Mouse (Mus musculus): ENCODE results near the gene Stk25.

Gene Stk25

DNA sequence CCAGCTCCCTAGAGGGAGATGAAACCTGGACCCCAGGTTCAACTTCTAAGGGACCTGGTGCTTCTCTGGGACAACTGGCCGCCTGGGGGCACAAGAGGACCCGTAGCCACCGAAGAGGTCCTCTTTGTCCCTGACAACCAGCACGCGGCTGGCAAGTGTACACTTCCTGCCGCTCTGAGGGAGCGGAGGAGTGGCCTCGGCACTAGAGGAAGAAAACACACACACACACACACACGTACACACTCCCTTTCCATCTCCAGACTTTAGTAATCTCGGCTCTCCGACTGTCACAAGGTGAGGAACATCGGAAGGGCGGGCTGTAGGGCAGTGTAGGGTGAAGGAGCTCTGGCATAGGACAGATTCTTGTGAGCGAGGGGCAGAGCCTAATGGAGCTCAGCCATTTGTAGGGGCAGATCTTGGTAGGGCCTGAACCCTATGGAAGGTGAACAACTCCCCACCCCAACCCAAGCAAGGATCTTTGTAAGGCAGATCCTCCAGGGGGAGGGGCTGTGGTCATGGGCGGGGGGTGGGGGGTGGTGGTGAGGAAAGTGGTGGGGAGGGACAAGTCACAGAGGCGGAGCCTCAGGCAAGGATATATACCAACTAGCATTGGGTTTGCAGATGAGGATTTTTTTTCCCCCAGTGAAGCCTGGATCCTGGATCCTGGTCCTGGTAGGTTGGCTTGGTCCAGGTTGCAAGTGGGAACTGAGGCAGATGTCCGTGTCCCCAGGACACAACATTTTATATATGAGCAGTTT, 10.5 kb upstream of the Stk25 start:
- DNase-seq = peak; percentile 87

DNA sequence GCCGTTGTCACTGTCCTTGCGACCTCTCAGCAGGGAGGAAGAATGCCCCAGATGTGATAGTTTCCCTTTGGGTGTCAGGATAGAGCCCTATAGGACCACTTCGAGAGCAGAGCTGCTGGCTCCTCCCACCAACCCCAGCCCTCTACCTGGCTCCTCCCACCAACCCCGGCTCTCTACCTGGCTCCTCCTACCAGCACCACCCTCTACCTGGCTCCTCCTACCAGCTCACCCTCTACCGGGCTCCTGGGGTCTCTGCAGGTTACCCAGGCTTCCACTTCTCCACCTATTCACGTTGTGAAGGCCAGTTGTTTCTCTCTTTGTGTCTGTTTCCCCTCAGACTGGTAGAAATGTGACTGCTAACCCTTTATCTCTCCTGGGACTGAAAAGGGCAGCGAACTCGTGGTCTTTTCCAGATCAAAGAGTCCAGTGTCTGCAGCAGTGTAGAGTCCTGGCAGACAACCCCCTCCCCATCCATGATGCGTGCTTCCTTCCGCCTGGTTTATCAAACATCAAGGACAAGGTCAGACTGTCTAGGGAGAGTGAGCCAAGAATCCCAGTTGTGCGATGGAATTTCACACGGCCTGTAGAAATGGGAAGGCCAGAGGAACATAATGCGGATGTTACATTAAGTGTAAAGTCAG, 9.4 kb upstream of the Stk25 start:
- DNase-seq = peak; percentile 25

DNA sequence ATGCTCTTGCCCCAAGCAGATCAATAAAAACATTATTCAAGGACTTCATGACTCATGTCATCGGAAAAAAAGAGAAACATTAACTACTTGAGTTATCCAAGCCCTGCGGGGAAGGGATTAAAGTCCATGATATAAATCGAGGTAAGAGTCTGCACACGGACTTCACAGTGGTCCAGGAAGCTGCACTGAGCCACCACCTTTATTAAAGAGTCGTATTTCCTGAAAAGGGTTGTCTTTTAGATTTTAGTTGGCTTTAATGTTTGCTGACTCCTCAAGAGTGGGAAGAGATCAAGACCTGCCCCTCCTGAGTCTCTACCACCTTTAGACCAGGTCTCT, 1.5 kb downstream of the Stk25 start:
- no peak for DNase-seq

DNA sequence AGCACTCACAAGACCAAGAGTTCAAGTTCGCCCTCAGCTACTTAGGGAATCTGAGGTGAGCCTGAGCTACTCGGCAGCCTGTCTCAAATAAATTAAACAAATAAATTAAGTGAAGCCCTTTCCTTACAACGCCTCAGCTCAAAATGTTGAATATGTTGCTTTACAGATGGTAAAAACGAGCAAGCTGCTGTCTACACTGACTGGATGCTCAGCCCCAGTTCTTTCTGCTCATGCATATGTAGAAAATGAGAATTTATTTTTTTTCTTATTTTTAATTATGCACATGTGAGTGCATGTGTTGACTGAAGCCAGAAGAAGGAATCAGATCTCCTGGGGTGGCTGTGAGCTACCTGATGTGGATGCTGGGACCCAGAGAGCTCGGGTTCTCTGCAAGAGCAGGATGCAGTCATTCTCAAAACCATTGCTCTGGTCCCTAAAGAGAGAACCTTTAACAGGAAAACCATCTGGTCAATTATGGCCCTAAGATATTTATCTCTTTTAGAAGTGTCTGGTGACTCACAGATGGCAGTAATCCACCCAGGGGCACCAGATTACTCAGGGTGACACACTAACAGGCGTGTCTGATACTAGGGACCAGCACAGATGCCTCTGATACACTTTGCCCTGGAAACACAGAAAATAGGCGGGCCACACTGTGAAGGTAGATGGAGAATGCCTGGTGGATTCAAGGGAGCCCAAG, 2.0 kb downstream of the Stk25 start:
- DNase-seq = no peak

DNA sequence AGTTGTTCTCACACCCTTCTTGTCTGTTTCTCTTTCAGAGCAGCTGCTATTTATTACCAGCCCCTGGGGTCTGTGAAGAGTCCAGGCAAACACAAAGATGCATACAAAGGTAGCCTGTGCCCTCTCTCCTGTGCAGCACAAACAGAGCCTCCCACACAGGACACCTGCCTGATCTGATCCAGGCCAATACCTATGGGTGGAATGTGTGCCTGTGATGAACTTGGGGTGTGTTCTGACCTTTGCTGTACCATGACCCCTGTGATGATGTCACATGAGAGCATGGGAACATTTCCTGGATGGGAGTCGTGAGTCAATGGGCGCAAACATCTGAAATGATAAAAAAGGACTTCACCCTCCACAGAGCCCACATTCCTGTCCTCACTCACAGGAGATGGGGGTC, 3.7 kb downstream of the Stk25 start:
- no peak for DNase-seq

DNA sequence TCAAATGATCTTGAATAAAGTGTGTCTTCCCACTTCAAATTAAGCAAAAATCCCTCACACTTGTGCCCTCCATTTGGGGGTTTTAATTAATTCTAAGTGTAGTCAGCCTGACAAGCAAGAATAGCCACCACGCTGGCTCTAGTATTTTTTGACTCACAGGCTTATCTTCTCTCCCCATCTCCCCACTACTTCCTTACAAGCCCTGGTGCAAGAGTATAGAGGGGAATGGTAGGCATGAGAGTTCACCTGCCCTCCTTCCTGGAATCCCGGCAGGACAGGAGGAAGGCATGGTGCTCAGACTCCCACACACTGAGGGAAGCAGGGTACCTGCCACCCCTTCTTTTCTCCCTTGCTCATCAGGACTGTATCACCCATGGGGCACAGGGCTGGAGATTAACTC, 4.2 kb downstream of the Stk25 start:
- no peak for DNase-seq

DNA sequence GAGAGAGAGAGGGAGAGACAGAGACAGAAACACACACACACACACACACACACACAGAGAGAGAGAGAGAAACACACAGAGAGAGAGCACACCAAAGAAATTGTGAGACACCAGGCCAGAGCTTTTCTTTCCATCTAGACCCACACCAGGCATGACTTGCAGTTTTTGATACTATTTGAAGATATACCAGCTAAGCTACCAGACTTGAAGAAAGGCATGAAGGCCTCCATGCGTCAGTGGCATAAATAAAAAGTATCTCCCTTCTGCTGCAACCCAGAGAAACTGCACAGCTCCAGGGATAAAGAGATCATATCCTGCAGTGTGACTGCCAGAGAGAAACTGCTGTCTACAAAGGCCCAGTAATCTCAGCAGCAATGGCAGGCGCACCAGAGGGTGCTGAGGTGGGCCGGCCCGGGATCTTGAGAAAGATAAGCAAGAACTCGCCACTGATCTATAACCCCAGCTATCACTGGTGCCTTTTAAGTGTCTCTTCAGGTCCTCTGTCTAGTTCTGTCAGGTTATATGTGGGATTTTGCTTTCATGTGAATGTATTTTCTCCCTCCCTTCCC, 8.8 kb downstream of the Stk25 start:
- no peak for DNase-seq

DNA sequence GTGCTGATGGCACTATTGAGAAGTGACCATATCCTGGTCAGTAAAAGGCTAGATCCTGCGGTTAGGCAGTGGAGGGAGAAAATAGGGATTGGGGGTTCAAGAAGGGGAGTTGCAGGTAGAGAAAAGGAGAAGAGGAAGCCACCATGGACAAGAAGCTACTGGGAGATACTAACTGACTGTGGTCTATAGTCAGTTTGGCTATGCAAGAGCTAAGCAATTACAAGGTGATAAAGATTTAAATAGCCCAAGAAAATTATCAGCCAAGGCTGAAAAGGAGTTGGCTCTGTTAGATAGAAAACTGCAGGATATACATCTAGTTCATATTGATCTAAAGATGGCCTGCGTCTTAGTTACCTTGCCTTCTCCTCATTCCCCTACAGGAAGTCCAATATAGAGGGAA, 15.8 kb downstream of the Stk25 start:
- DNase-seq = no peak

DNA sequence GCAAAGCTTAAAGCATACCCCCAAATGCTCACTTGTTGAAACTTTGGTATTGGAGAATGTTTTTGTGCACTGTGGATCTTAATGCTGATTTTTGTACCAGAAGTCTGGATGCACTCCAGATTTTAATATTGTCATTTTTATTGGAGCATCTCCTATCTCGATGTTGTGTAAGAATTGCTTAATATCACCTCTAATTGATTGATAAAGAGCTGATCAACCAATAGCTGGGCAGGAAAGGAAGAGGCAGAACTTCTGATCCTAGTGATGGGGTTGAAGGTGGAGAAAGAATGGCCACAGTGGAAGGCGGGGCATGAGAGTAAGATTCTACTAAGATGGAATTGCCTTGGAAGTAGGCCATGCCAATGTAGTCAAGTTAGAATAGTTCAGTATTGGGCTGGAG, 16.5 kb downstream of the Stk25 start:
- DNase-seq = no peak

DNA sequence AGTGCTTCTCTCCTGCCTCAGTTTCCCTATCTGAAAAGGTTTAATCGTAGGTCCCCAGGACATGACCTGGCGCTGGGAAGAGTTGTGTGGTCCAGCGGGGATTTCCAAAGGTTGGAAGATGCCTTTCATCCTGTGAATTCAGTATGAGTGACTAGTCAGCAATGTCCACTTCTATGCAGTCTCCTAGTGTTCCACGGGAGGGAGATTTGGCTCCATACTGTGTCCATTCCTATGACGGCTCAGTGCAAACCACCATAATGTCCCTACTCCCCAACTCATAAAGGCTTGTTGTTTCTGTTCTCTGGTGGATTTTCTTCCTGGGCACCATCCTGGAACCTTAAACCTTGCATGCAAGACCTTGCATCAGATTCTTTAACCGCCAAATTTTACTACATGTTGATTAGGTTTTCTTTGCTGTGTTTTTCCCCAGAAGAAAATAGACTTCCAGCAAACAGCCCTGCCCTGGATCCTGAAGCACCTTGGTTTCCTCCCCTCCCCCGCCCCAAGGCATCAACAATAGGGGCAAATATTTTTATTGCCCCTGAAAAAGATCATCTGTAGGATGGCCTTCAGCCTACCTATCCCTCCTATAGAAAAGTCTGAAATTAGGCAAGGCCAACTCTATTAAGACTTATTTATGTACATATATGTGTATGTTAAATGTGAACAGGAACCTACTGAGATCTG, 22.1 kb downstream of the Stk25 start:
- DNase-seq = no peak

DNA sequence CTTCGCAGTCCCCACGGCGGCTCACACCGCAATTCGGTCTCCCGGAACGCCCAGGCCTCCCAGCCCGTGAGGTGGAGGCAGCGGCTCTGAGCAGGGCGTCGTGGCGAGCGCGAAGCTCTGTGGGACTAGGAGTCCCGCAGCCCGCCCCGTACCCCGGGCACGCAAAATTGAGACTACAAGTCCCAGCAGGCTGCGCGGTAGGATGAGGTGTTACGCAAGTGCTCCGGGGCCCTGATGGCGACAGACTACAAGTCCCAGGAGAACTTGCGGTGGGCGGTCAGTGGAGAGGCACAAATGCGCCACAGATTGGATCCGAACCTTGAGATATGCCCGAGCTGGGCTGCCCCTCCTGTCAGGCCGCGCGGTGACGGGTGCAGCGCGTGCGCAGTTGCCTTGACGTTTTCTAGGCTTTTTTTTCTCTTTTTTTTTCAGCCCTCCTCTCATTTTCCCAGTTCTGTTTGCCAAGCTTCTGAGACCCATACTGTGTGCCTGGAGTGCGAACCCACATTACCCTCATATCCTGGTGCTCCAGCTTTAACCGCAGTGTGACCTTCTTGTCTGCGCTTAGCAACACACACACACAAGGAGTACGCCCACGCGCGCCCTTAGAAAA, 22.8 kb downstream of the Stk25 start:
- DNase-seq = peak; percentile 98

DNA sequence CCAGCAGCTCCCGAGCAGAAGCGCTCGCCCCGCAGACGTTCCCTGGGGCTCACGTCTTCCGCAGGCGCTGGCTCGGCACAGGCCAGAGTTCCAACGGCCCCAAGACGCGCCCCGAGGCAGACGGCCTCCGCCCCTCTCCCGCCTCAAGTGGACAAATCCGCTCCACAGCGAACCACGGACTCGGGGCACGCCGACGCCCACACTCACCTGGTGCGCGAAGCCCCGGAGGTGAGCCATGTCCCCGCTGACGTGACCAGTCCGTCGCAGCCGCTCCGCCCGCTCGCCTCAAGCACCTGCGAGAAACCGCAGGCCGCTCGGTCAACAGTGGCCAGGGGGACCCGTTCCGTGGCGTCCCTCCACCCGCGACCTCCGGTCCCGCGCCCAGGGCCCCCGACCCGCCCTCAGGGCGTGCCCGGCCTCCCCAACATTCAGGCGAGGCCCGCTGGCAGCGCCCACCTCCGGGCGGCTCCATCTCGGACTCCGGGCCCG, 23.3 kb downstream of the Stk25 start:
- DNase-seq = peak; percentile 66

DNA sequence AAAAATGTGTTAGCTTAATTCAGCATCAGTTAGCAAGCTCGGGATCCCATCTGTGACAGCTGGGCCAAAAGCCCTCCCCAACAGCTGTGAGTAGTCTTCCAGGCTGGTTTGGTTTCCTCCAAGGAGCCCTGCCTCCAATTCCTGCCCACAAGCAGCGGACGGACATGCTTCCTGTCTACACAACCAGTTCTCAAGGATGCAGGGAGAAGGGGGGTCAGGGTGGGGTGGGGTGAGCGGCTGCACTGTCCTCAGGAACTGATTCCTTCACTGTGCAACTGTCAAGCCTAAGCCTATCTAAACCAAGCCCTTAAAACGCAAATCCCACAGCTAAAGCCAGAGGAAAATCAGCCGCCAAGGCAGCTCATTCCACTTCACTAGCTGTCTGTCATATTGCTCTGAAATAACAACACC, 24.0 kb downstream of the Stk25 start:
- DNase-seq = peak; percentile 53

DNA sequence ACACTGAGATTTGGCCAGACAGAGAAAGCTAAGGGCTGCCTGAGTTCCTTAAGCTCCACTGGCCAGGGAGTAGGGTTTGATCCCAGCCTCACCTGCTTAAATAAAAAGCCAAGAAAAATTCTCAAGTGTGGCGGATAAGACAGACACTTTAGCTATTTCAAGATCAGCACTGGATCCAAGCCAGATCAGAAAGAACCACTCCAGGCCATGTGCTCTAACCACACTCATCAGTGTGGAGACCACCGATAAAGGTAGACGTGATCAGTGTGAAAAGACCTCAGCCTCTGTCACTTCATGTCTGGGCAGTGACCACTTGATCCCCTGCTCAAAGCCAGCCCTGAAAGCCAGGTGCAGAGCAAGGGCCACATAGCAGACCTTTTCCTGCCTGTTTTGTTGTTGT, 25.7 kb downstream of the Stk25 start:
- DNase-seq = no peak

DNA sequence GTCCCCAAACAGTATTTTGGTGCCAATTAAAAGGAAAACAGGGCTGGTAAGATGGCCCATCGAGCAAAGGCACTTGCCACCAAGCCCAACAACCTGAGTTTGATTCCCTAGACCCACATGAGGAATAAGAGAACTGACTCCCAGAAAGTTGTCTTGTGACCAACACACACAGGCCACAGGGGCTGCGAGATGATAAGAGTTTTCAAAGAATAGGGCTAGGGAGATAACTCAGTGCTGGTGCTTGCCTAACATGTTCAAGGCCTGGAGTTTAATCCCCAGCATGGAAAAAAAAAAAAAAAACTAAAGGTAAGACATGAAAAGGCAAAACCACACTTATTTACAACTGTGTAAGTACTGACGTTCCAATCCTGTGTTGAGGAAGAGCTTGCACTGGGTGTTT, 27.7 kb downstream of the Stk25 start:
- DNase-seq = no peak

DNA sequence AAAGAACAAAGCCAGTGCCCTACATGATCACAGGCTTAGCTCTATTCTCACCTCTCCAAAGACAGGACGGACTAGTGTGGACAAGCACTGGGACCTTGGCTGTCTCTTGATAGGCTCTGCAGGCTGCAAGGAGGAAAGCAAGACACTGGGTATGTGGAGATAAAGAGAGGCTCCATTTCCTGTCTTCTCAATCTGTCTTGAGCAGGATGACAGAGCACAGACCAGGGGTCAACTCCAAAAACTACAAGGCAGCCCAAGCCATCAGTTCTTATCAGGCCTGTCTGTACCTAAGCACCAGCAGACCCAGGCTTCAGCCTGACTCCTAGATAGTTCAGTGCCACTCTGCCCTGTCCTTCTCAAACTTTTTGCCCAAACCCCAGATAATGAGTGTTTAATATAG, 34.0 kb downstream of the Stk25 start:
- no peak for DNase-seq

DNA sequence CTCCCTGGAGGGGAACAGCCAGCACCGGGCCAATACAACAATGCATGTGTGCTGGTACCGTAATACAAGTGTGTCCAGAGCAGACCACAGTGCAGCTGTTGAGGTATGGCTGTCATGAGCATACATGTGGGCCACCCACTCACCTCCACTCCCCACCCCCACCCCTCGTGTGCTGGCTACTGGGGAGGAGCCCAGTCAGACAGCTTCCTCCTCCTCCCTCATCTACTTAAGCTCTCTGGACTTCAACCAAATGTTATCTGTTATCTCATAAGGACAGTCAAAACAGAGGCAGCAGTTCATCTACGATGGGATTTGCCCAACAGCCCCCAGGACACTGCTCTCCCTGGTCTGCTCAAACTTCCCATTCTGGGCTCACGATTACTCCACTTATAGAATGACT, 39.5 kb downstream of the Stk25 start:
- DNase-seq = no peak

DNA sequence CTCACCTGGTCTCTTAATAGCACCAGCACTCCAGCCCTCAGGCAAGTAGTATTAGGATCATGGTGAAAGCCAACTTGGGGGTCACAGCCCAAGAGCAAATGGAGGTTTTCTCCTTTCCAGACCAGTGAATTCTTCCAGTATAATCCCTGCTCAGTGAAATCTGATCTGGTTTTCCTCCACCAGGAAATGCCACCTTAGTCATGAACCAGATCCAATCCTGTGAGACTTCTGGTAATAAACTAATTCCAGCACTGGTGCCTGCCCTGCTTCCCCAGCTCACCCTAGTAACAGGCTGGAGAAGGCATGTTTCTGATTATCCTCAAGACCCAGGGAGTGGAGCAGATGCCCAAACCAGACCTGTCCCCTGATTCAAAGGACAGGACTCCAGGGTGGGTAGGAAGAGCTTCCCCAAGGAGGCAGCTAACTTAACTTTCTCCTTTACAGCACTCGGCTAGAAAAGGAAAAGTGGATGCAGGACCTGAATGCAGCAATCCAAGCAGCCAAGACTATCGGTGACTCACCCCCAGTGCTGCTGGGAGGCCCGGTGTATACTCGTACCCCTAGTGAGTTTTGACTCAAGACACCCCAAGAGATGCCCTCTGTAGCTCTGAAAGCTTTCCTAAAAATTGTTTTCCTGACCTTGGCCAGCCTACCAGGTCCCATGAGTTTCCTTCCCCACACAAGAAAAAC, 40.3 kb downstream of the Stk25 start:
- no peak for DNase-seq

DNA sequence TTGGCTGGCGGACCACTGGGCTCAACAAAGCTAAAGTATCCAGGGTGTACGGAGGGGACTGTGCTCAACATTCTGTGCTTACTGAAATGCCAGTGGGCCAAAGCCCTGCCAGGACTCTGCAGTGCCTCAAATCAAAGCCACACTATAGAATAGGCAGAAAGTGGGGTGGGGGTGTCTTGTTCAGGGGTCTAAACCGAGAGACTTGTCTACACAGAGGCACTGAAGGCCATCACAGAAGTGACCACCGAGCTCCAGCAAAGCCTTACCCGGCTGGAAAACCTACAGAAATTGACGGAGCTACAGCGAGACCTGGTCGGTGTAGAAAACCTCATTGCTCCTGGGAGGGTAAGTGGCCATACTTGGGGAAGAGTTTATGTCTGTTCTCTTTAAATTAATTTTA, 48.7 kb downstream of the Stk25 start:
- DNase-seq = no peak

DNA sequence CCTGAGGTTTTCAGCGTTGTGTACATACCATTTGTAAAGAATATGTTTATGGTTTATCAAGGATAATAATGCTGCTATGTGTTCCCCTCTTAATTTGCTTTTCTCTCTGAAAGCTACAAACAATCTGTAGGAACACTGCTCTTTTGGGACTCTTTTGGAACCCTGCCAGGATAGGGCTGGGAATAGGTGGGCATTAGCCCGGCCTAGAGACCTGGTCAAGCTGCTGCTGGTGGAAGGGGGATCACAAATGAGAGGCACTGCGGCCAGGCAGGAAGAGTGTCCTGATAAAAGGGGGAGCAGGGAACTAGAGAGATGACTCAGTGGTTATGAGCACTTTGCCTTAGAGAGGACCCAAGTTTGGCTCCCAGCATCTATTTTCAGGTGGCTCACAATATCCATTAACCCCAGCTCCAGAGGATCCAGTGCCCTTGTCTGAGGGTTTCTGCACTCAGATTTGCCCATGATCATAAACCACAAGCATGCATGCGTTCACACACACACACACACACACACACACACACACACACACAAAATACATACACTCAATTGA, 49.7 kb downstream of the Stk25 start:
- no peak for DNase-seq

All from lung, postnatal 14 days (tissue).